Mouse (Mus musculus): ENCODE data around the gene Acot1. TPM values are rescaled to one million over a fixed set of nuclear protein-coding genes. Genes with fewer than 3 reads are reported as not detected.
"Not testable (repeated sequence)": the region's sequence is repeated elsewhere in the genome, so short reads cannot be mapped to it uniquely, and the experiment has no call there.

Gene Acot1
- total RNA-seq (2021): 10 to 100 TPM; 27.0 to 28.3 TPM
- long read RNA-seq, experiment 1, transcript Acot1-201 (3 exons, 2,272 nt): major isoform, 12 of 14 reads
- long read RNA-seq, experiment 1, partial matches to known transcripts: 0 of 14 reads
- long read RNA-seq, experiment 1, other reads (novel, unspliced or antisense): 2 of 14 reads
- long read RNA-seq, experiment 2, transcript Acot1-201 (3 exons, 2,272 nt): major isoform, 27 of 27 reads
- long read RNA-seq, experiment 2, partial matches to known transcripts: 0 of 27 reads
- long read RNA-seq, experiment 2, other reads (novel, unspliced or antisense): 0 of 27 reads

GRCm38 (mm10) chr12:84009171-84009965, at the start of gene Acot1:
Gene Acot1 (plus strand): TSS chr12:84009490.
- Histone ChIP-seq H3K4me3 (peak within 1 kb of the TSS; percentile 60), H3K27ac (peak within 1 kb of the TSS; percentile 84)
- DNase-seq (ENCODE audit: low spot score in 2 of 2): peak; percentile 49 to 70
- TF ChIP-seq CTCF (conservative IDR thresholded peaks at IDR 0.05): 0 out of 2 replicates have a peak, but pooled peaks have one; percentile 16

GRCm38 (mm10) chr12:83965235-83965634, 44.1 kb upstream of the Acot1 start:
- Histone ChIP-seq H3K4me3 (no peak overlapping the region), H3K27ac (no peak overlapping the region)
- no peak for TF ChIP-seq CTCF (conservative IDR thresholded peaks at IDR 0.05)
- no peak for DNase-seq (ENCODE audit: low spot score in 2 of 2)

GRCm38 (mm10) chr12:83972117-83972516, 37.2 kb upstream of the Acot1 start:
- no peak overlapping the region for H3K4me3 ChIP-seq
- no peak overlapping the region for H3K27ac ChIP-seq
- TF ChIP-seq CTCF (conservative IDR thresholded peaks at IDR 0.05): peak; percentile 86
- DNase-seq (ENCODE audit: low spot score in 2 of 2): peak in 1 of 2 experiments; percentile 48

- Histone ChIP-seq H3K4me3 (no peak overlapping the region), H3K27ac (no peak overlapping the region)
- DNase-seq (ENCODE audit: low spot score in 2 of 2): no peak
- no peak for TF ChIP-seq CTCF (conservative IDR thresholded peaks at IDR 0.05)
These were observed 30.4 kb upstream of the Acot1 start for GRCm38 (mm10) chr12:83978862-83979261.

- no peak for DNase-seq (ENCODE audit: low spot score in 2 of 2)
- TF ChIP-seq CTCF (conservative IDR thresholded peaks at IDR 0.05): no peak
- Histone ChIP-seq H3K4me3 (no peak overlapping the region), H3K27ac (no peak overlapping the region)
These were observed 27.7 kb upstream of the Acot1 start for GRCm38 (mm10) chr12:83981615-83982014.

- no peak for DNase-seq (ENCODE audit: low spot score in 2 of 2)
- no peak for TF ChIP-seq CTCF (conservative IDR thresholded peaks at IDR 0.05)
- Histone ChIP-seq H3K27ac (no peak within 1 kb of the TSS), H3K4me3 (no peak within 1 kb of the TSS)
These were observed 24.5 kb upstream of the Acot1 start, which contains the start of gene Heatr4 for GRCm38 (mm10) chr12:83984752-83985151. Gene Heatr4 (minus strand): TSS chr12:83984852.

- H3K27ac ChIP-seq: peak overlapping the region; percentile 96
- DNase-seq (ENCODE audit: low spot score in 2 of 2): no peak
- TF ChIP-seq CTCF (conservative IDR thresholded peaks at IDR 0.05): no peak
- peak overlapping the region; percentile 77 for H3K4me3 ChIP-seq
These were observed 22.1 kb upstream of the Acot1 start for GRCm38 (mm10) chr12:83987242-83987582.

- peak; percentile 72 to 75 for DNase-seq (ENCODE audit: low spot score in 2 of 2)
- peak; percentile 82 for TF ChIP-seq CTCF (conservative IDR thresholded peaks at IDR 0.05)
- H3K4me3 ChIP-seq: peak within 1 kb of the TSS; percentile 77
- H3K27ac ChIP-seq: peak within 1 kb of the TSS; percentile 96
These were observed 21.5 kb upstream of the Acot1 start, which contains the start of gene Acot2 for GRCm38 (mm10) chr12:83987583-83988441. Gene Acot2 (plus strand): TSS chr12:83987861.

- H3K27ac ChIP-seq: peak overlapping the region; percentile 96
- H3K4me3 ChIP-seq: peak overlapping the region; percentile 77
- DNase-seq (ENCODE audit: low spot score in 2 of 2): no peak
- no peak for TF ChIP-seq CTCF (conservative IDR thresholded peaks at IDR 0.05)
These were observed 20.8 kb upstream of the Acot1 start for GRCm38 (mm10) chr12:83988483-83988882.

- DNase-seq (ENCODE audit: low spot score in 2 of 2): no peak
- H3K4me3 ChIP-seq: no peak overlapping the region
- no peak overlapping the region for H3K27ac ChIP-seq
- TF ChIP-seq CTCF (conservative IDR thresholded peaks at IDR 0.05): peak; percentile 51
These were observed 19.9 kb upstream of the Acot1 start for GRCm38 (mm10) chr12:83989378-83989777.

- no peak for DNase-seq (ENCODE audit: low spot score in 2 of 2)
- no peak for TF ChIP-seq CTCF (conservative IDR thresholded peaks at IDR 0.05)
- peak overlapping the region; percentile 36; the same call in 1 of the 2 replicates for H3K27ac ChIP-seq
- H3K4me3 ChIP-seq: no peak overlapping the region
These were observed 12.1 kb upstream of the Acot1 start for GRCm38 (mm10) chr12:83997221-83997620.

GRCm38 (mm10) chr12:83998341-83999107, 10.8 kb upstream of the Acot1 start:
- H3K27ac ChIP-seq: peak overlapping the region; percentile 84
- DNase-seq (ENCODE audit: low spot score in 2 of 2): peak in 1 of 2 experiments; percentile 45
- no peak for TF ChIP-seq CTCF (conservative IDR thresholded peaks at IDR 0.05)
- H3K4me3 ChIP-seq: no peak overlapping the region

GRCm38 (mm10) chr12:83999237-83999636, 10.1 kb upstream of the Acot1 start:
- not testable (repeated sequence) for H3K27ac ChIP-seq; DNase-seq (ENCODE audit: low spot score in 2 of 2); H3K4me3 ChIP-seq

All from layer of hippocampus, adult 2 months (tissue).